Mouse (Mus musculus): ENCODE data around the gene Olfr465-ps1. TPM values are rescaled to one million over a fixed set of nuclear protein-coding genes. Genes with fewer than 3 reads are reported as not detected.
A peak's percentile ranks its signal among the peaks of the same experiment; 100 is the strongest.

The Olfr465-ps1 gene
- polyA plus RNA-seq, 1 experiment from 2014 or later, result 0.34 TPM

- ATAC-seq, result no peak
- 83% methylated on average over 3 of the region's 3 CpGs for WGBS
- Histone ChIP-seq H3K4me2 (replicated peaks; ENCODE audit: low read depth) (no peak overlapping the region), H3K27me3 (replicated peaks; ENCODE audit: control insufficient read depth, insufficient read depth, low read length) (no peaks in the 10 kb centered on the region), H3K4me1 (replicated peaks; ENCODE audit: control insufficient read depth, insufficient read depth, low read length) (no peaks in the 10 kb centered on the region), H3K4me3 (ENCODE audit: low read depth, low read length) (no peak overlapping the region), H3K9ac (ENCODE audit: low read depth, low read length) (no peak overlapping the region), H3K36me3 (ENCODE audit: control insufficient read depth, insufficient read depth) (no peaks in the 10 kb centered on the region), H3K9me3 (ENCODE audit: control insufficient read depth) (no peaks in the 10 kb centered on the region), H3K27ac (ENCODE audit: low read depth, low read length) (no peak overlapping the region)
- no peak for TF ChIP-seq CTCF (IDR thresholded peaks at IDR 0.05; ENCODE audit: low read depth)
Measured at GRCm38 (mm10) chr13:65174102-65174501, 36.2 kb downstream of the Olfr465-ps1 start.

- Histone ChIP-seq H3K27me3 (replicated peaks; ENCODE audit: control insufficient read depth, insufficient read depth, low read length) (no peaks in the 10 kb centered on the region), H3K9me3 (ENCODE audit: control insufficient read depth) (no peaks in the 10 kb centered on the region), H3K36me3 (ENCODE audit: control insufficient read depth, insufficient read depth) (no peaks in the 10 kb centered on the region), H3K27ac (ENCODE audit: low read depth, low read length) (no peak overlapping the region), H3K4me2 (replicated peaks; ENCODE audit: low read depth) (peak overlapping the region; percentile 56), H3K4me3 (ENCODE audit: low read depth, low read length) (peak overlapping the region; percentile 11; the same call in 1 of the 2 replicates), H3K9ac (ENCODE audit: low read depth, low read length) (no peak overlapping the region), H3K4me1 (replicated peaks; ENCODE audit: control insufficient read depth, insufficient read depth, low read length) (no peaks in the 10 kb centered on the region)
- peak; percentile 78 for TF ChIP-seq CTCF (IDR thresholded peaks at IDR 0.05; ENCODE audit: low read depth)
- WGBS, result 18% methylated on average over 46 of the region's 46 CpGs
- 0 out of 2 replicates have a peak, but pooled peaks have one; percentile 16 for ATAC-seq
Measured at GRCm38 (mm10) chr13:65175734-65176471, 38.0 kb downstream of the Olfr465-ps1 start.

- WGBS, result 58% methylated on average over 15 of the region's 15 CpGs
- Histone ChIP-seq H3K4me2 (replicated peaks; ENCODE audit: low read depth) (no peak overlapping the region), H3K27ac (ENCODE audit: low read depth, low read length) (no peak overlapping the region), H3K27me3 (replicated peaks; ENCODE audit: control insufficient read depth, insufficient read depth, low read length) (no peaks in the 10 kb centered on the region), H3K4me3 (ENCODE audit: low read depth, low read length) (no peak overlapping the region), H3K4me1 (replicated peaks; ENCODE audit: control insufficient read depth, insufficient read depth, low read length) (no peaks in the 10 kb centered on the region), H3K36me3 (ENCODE audit: control insufficient read depth, insufficient read depth) (no peaks in the 10 kb centered on the region), H3K9ac (ENCODE audit: low read depth, low read length) (no peak overlapping the region), H3K9me3 (ENCODE audit: control insufficient read depth) (no peaks in the 10 kb centered on the region)
- ATAC-seq, result no peak
- no peak for TF ChIP-seq CTCF (IDR thresholded peaks at IDR 0.05; ENCODE audit: low read depth)
Measured at GRCm38 (mm10) chr13:65176472-65177091, 38.7 kb downstream of the Olfr465-ps1 start.

Other genes starting within 250 kb of the Olfr465-ps1 start
- gene Cntnap3, start 234.1 kb upstream of the Olfr465-ps1 start, polyA plus RNA-seq (2015; fragmentation: Nextera tagmentation; extraction: Ambion mirVana), result 0.27 and 0.31 TPM in 2 replicates
- gene Spata31, start 220.7 kb upstream of the Olfr465-ps1 start, polyA plus RNA-seq (2015; fragmentation: Nextera tagmentation; extraction: Ambion mirVana), result not detected in 2 replicates
- not detected in 2 replicates for gene Spata31d1c, start 105.0 kb upstream of the Olfr465-ps1 start, polyA plus RNA-seq (2015; fragmentation: Nextera tagmentation; extraction: Ambion mirVana)
- gene Prss47, start 85.3 kb upstream of the Olfr465-ps1 start, polyA plus RNA-seq (2015; fragmentation: Nextera tagmentation; extraction: Ambion mirVana), result not detected in 2 replicates
- gene Mfsd14b, start 25.1 kb upstream of the Olfr465-ps1 start, polyA plus RNA-seq (2015; fragmentation: Nextera tagmentation; extraction: Ambion mirVana), result 32.2 and 34.9 TPM in 2 replicates
- gene Olfr466, start 12.2 kb downstream of the Olfr465-ps1 start, polyA plus RNA-seq (2015; fragmentation: Nextera tagmentation; extraction: Ambion mirVana), result not detected in 2 replicates
- gene Nlrp4f, start 67.9 kb downstream of the Olfr465-ps1 start, polyA plus RNA-seq (2015; fragmentation: Nextera tagmentation; extraction: Ambion mirVana), result not detected in 2 replicates
- gene Gm10775, start 121.5 kb downstream of the Olfr465-ps1 start, polyA plus RNA-seq (2015; fragmentation: Nextera tagmentation; extraction: Ambion mirVana), result not detected in 2 replicates
- 5.4 and 5.6 TPM in 2 replicates for gene Zfp369, start 140.7 kb downstream of the Olfr465-ps1 start, polyA plus RNA-seq (2015; fragmentation: Nextera tagmentation; extraction: Ambion mirVana)

Data from intestine, postnatal 0 days (tissue).